Mouse (Mus musculus) testis, adult 2 months (tissue): ENCODE results near the gene 6330403K07Rik.

Experiments
- CTCF ChIP-seq: fragments of 200-500 bp; IDR thresholded peaks from 2 replicates; pipeline ENCODE4 v1.5.1; 2012; ENCODE audit warnings: low read depth, mild to moderate bottlenecking, inconsistent platforms, low read length, moderate library complexity; ENCODE audit not compliant: control insufficient read depth, insufficient read depth, insufficient replicate concordance
- POLR2A ChIP-seq: fragments of 200-500 bp; IDR thresholded peaks from 2 replicates; pipeline ENCODE4 v1.6.1; 2012; ENCODE audit warnings: low read depth, mild to moderate bottlenecking, inconsistent platforms, low read length, moderate library complexity; ENCODE audit not compliant: control insufficient read depth

DNA sequence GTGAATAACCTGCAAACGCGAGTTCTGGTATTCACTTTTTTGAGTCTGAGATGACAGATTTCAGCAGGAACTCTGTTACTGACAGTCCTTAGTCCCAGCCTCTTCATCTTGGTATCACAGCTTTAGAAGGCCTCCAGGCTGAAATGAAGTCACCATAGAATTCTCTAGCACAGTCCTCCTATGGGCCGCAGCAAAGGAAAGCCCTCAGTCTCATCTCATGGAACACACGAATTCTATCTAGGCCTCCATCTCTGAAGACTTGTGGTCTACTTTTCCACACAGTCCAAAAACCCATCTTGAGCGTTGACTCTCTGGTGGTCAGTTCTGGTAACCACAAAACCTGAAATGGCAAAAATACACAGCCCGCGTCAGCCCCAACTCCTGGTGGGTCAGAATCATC, 1.2 kb downstream of the 6330403K07Rik start:
- TF ChIP-seq CTCF (no peak), POLR2A (no peak)
